Mouse (Mus musculus): ENCODE data around the gene Art3.
A peak's percentile ranks its signal among the peaks of the same experiment; 100 is the strongest.

The Art3 gene

DNA sequence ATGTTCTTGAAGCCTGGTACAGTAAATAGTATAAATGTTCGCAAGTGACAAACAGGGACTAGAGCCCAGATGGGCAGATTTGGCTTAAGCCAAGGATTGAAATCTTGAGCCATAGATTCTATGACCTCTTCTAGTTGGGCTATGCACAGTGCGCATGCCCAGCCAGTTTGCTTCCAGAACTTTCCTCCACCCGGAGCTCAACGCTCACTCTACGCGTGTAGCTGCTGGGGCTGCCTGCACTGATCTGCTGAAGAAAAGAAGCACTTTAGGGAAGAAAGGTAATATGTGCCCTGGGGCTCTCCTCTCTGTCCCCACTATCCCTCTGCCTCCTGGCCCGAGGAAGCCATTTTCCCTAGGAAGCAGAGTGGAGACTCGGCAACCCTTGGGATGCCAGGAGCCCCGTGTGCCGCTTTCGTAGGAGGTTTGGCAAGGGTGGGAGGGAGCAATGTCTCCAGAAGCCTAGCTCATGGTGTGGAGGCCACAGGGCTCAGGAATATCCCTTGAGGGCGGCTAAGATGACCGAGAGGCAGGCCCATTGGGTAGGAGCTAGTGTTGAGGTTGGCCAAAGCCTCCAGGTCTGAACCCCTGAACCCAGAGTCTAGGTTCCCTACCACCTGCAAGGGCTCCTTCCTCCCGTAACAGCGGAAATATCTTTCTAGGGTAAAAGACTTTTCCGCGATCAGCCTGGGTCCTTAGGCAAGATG, at the start of gene Art3:
Gene Art3 (plus strand): TSS at position 193 of the 704 bp plus-strand sequence.
- no peak for DNase-seq (ENCODE audit: low read depth, low spot score)

DNA sequence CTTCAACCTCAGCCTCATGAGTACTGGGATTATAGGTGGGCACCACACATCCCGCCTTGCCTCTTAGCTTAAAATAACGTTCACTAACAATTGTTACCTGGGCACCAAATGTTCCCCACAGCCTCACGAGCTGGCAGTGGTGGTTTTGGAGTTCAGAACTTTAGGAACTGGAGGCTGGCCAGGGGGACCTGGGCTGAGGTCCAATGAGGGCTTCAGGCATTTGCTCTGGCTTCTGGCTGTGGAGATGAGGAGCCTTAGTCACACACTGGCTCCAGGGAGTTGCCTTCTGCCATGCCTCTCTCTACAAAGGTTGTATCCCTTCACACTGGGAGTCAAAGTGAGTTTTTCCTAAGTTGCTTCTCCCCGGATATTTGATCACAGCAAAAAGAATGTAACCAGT, 49.1 kb upstream of the Art3 start:
- DNase-seq (ENCODE audit: low read depth, low spot score), result no peak

DNA sequence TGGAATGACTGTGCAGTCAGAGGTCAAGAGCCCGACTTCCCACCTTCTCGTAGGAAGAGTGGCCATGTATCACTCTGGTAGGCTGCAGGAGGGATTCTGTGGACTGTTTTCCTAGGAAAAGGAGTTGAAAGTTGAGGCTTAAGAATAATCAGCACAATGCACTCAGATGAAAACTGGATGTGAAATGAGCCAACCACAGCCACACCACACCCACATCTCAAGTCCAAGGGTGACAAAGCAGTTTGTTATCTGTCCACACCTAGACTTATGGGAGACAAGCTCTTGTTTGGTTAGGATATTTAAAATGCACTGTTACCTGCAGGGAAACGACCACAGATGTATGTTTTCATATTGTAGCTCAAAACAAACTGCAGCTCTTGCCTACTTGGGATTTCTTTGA, 48.5 kb upstream of the Art3 start:
- DNase-seq (ENCODE audit: low read depth, low spot score), result no peak

DNA sequence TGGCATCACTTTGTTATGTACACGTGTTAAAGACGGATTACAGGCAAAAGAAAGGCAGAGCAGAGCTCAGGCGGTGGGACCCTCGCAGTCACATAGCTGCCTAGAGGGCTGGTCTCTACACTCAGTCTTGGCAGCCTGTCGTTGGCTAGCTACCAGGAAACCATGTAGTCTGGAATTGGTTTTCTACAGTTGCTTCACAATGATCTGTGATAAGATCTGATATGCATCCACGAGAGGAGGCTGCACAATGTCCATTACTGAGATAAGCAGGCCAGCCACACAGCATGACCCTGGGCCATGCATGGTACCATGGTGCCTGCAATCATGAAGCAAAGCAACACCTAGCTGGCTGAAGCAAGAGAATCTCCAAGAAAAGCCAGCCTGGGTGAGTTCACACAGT, 43.8 kb upstream of the Art3 start:
- DNase-seq (ENCODE audit: low read depth, low spot score), result no peak

DNA sequence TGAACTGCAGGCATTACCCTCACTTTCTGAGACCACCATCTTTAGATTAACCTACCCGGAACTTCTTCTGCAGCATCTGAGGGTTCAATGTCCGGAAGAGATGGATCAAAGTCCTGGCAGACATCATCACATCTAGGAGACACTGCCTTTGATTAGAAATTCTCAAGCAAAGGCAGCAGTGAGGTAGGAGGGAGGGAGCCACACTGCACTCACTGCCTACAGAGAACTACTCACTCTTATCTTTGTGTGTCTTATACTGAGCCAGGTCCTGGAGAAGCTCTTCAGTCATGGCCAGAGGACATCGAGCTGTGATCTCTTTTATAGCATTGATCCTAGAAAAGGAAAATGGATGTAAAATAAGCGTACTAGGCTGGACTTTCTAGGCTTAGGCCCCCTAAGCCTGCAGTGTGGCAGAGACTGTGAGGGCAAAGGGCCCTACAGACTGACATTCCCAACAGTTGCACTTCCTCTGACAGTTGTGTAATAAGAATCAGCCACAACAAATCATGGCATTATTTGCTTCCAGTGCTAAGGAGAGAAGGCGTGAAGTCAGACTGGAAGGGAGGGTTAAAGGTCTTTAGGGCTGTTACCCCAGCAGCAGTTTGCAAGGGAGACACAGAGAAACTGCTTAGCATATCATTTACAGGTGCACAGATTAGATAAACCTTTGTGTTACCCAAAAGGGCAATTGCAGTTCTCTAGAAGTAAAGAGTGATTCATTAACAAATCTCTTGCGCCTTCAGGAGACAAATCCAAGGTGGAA, 39.8 kb upstream of the Art3 start:
- DNase-seq (ENCODE audit: low read depth, low spot score), result no peak

DNA sequence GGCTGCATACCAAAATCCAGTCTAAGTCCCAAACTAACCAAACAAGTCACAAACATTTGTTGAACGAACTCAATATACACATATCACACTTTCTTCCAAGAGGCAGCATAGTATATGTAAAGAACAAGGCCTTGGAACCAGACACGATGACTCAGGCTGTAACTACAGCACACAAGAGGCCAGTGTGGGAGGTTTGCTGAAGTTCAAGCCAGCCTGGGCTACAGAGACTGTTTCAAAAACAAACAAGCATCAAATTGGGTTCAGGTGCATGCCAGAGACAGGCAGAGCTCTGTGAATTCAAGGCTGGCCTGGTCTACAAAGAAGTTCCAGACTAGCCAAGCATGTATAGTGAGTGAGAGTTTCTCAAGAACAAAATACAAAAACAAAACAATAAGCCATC, 37.1 kb upstream of the Art3 start:
- DNase-seq (ENCODE audit: low read depth, low spot score), result no peak

DNA sequence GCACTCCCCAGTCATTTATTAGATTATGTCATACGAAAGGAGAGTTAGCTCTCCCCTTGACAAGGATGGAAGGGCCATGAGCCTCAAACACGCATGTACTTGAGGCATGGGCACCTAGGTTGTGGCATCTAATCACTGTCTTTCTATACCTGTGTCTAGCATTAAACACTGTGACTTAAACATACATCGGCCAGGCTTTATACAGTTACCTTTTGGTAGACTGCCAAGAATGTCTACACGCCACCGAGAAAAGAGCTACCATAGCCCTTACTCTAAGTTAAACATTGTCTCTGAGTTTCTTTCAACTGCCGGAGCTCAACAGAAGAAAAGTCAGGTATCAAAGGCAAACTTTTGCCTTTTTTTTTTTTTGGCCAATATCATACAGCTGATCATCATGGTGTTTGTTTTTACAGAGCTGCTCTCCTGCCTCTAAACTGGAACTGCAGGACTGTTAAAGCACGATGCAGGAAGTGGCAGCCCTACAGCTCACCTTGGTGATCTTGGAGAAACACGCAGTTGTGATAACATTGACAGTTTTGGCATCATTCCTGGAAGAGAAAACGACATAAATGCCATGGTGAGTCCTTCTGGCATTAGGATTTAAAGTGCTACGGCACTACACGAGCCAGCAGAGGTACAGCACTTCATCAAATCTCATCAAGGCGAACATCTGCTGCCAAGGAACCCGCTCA, 29.3 kb upstream of the Art3 start:
- no peak for DNase-seq (ENCODE audit: low read depth, low spot score)

DNA sequence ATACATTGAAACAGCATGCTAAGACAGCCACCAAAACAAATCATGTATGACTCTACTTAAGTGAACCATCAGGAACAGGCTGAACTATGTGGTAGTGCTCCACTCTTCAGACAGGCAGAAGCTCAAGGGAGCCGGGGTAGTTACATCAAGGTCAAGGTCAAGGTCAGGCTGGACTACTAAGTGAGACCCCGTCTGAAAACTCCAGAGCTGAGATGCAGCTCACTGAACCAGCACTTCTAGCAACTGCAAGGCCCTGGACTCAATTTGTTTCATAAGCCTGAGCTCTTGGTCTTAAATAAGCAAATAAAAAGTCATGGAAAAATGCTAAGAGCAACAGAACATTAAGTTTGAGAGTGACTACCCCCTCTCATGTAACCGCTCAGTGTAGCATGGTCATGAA, 27.3 kb upstream of the Art3 start:
- no peak for DNase-seq (ENCODE audit: low read depth, low spot score)

DNA sequence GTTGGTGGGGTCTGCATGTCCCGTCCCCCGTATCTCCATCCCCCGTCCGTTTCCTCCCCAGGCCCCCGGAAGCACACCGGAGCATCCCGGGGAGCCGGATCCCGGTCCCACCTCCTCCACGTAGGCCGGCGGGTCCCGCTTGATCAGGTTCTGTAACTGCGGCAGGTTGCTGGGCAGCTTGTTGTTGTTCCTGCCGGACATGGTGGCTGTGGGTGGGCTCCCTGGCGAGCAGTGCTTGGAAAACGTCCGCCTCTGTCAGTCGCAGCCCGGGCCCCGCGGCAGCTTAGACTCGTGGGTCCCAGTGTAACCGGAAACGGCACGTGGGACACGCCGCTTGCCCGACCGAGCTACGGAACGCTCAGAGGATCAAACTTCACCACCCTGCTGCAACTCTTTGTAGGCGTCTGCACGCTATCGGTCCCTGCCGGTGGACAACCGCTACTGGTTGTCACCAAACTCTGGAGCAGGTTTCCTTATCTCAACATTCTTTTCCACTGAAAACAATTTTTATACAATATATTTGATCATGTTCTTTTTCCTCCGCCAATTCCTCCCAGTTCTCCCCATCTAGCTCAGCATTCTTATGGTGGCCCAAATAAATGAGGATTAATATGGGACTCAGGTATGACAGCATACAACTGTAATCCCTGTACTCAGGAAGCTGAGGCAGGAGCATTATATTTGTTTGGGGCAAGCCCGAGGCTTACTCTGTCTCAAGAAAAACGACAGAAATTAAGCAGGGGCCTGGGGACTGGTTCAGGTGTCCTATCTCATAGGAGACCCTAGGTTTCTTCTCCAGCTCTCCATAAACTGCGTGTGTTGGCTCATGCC, 21.7 kb upstream of the Art3 start, which contains the start of gene Sdad1:
Gene Sdad1 (minus strand): TSS at position 799 of the 831 bp plus-strand sequence.
- peak; percentile 96 for DNase-seq (ENCODE audit: low read depth, low spot score)

DNA sequence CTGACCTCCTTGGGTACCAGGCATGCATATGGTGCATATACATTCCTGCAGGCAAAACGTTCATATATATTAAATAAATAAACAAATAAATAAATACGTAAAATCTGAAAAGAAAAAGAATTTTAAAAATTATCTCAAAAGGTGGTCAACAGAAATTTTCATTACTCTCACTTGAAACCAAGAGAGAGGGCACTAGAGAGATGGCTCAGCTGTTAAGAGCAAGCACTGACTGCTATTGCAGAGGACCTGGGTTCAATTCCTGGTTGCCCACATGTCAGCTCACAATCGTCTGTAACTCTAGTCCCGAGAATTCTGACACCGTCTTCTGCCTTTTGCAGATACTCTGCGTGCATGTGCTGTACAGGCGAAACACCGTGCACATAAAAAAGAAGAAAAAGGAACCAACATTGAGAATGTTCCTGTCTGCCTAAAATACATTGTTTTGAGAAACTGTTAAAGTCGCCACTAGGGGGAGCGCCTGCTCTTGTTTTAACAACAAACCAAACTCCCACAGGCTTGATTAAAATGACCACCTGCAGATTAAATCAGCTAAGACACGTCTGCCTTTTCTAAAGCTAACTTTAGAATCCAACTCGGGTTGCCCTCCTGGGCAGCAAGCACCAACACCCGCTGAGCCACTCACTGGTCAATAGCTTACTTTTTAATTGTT, 19.4 kb upstream of the Art3 start:
- peak; percentile 91 for DNase-seq (ENCODE audit: low read depth, low spot score)

DNA sequence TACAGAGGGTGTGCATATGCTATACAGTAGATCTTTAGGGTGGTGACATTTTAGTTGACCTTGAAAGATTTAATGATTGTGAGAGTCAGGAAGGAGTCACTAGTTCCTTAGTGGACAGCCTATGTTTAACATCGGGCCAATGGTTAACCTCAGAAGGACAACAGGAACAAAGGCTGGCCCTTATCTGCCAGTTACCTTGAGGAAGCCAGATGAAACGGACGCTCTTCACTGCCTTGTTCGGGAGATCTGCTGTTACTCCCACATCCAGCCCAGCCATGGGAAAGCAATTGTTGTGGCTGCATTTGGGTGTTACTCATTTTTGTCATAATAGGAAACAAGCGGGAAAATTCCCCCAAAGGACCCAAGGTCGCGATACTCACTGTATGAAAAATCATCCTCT, 17.9 kb upstream of the Art3 start:
- DNase-seq (ENCODE audit: low read depth, low spot score), result no peak

DNA sequence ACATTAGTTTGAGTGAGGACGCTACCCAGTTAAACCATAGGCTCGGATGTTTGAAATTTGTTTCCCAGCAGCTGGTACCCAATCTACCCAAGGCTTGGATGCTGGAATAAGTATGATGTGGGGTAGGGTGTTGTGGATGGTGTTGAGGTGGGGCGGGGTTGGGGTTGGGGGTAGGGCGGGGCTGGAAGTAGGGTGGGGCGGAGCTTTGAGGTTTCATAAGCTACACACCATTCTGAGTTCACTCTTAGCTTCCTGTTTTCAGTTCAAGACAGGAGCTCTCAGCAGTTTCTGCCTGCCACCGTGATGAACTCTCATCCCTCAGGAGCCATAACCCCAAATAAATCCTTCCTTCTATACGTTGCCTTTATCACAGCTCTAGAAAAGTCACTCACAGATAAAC, 13.5 kb upstream of the Art3 start:
- no peak for DNase-seq (ENCODE audit: low read depth, low spot score)

DNA sequence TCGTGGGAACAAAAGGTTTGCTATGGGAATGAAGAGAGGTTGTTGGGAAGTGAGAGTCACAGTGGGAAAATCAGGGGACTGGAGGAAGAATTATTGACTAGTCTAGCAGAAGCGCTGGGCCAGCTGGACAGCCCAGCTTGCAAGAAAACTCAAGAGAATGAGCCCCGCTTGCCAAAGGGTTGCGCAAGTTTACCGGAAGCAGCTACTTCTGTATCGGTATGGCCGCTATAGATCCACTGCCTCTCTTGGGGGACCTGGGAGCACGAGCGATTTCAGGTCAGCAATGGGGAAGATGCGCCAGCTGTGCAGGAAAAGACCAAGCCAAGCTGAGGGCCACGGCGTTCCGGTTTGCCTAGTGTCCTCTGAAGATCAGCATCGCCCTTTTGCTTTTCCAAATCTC, 13.0 kb upstream of the Art3 start:
- no peak for DNase-seq (ENCODE audit: low read depth, low spot score)

DNA sequence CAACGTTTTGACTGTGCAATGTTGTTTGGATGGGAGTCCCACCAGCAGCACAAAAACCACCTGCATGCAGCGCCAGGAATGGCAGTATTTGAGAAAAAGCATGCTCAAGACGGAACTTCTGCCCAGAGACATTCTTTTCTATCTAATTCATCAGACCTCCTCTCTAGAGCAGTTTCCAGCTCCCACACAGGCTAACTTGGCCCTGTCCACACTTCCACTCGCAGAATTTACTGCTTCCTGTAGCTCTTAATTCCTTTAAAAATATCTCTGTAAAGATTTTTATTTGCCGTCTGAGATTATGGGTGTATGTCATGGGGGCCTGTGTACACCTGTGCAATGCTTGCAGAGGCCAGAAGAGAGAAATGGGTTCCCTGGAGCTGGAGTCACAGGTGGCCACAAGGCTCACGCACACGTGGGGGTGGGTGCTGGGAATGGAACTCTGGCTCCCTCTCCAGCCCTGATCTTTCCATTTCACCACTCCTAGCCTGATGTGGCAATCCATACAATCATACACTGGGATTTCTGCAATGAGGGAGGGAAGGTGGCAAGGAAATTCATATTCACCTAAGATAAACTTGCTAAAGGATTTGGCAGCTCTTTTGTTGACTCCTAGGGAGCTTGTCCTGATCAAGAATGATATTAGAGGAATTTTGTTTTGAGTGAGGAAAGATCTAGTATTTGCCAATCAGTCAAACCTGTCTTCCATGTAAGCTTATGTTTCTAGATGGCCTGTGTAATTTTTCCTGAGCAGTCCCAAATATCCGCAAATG, 9.8 kb upstream of the Art3 start:
- no peak for DNase-seq (ENCODE audit: low read depth, low spot score)

DNA sequence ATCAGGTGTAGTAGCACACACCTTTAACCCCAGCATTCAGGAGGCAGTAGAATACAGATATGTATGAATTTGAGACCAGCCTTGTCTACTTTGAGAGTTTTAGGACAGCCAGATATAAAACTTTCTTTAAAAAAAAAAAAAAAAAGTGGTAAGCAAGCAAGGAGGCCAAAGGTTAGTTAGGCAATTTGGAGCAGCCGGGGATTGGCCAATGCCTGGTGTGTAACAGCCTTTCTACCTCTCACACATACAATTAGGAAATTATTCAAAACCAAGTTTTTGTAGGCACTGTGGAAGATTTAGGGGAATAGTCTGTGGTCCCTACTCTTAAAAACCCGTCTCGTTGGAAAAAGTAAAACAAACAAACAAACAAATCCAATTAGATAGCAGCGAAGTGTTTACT, 9.0 kb upstream of the Art3 start:
- no peak for DNase-seq (ENCODE audit: low read depth, low spot score)

DNA sequence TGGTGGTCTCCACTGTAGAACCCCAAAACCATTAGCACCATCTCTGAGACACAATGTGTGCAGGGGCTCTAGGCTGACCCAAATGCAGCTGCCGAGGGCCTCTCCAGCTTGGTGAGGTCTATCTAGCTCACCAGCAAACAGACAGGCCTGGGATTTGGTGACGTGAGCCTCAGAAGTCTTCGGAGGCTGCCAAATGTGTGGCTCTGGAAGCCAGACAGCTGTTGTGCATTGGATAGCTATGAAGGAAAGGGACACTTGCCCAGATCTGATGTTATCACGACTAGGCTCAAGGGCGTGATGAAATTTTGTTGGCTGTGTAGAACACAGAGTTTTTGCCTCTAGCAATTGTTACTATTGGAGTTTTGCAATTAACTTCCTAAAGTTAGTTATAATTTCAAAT, 8.4 kb upstream of the Art3 start:
- no peak for DNase-seq (ENCODE audit: low read depth, low spot score)

DNA sequence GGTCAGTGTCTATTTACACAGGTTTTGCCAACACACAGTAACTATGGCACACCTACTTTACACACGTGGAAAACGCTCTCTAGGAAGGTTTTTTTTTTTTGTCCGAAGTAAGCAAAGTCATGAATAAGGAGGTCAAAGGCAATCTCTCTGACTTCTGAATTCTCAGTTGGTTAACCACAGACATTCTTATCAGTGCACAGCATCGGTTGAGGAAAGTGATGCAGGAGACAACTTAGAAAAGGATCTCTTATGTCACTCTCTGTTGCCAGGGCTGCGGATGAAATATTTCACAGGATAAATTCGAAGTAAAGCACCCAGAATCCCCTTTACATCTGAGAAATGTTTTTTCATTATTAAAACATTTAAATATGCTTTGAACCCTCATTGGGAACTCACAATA, 4.3 kb upstream of the Art3 start:
- DNase-seq (ENCODE audit: low read depth, low spot score), result peak; percentile 32

DNA sequence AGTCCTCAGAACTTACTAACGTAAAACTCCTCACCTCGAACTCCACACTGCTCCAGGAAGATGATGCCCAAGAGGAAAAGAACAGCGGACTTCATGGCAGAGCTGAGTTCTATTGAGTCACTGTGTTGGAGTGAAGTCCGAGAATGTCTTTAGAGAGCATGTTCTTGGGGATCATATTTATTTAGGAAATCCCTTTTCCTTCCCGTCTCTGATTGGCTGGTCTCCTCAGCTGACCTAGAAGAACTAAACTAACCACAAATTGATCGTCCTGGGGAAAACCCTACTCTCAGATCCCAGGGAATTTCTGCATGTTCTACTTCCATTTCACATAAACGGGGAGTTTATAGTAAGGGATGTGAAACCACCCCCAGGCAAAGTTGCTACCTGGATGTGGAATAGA, 3.7 kb upstream of the Art3 start, which contains the start of gene Cxcl9:
Gene Cxcl9 (minus strand): TSS at position 151 of the 400 bp plus-strand sequence.
- no peak for DNase-seq (ENCODE audit: low read depth, low spot score)

DNA sequence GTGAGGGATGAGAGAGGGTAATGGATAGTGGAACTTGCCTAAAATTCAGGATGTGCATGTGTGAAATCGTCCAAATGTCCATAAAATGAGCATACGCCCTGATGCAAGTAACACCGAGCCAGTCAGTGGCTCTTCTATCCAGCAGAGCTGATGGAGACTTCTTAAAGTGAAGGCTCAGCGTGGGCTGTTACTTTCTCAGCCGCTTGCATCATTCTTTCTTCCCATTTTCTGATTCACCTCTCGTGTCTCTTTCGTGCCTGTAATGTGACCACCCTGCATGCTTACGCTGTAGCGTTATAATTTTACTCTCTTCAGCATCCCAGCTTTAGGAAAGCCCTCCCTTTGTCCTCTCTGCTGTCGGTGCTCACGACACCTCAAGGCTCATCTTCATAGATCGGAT, 505 bp upstream of the Art3 start:
- no peak for DNase-seq (ENCODE audit: low read depth, low spot score)

DNA sequence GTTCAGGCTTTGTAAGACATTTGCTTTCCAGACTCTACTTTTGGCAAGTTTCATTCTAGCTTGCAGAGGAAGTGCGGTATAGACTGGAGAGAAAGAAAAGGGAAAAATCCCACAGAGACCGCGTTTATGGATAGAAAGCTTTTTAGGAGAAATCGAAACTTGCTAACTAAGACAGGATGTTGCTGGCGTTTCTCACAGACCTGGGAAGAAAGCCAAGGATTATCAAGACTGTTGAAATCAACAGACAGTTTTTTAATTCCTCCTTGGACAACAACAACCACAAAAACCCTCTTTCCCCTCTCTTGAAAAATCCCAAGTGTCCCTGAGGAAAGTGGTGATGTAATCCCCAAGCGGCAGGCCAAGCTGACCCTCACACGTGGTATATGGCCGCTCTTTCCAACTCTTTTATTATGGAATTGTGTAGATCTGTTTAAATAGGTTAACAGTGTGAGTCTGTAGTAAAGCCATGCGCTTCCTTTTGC, 773 bp downstream of the Art3 start:
- no peak for DNase-seq (ENCODE audit: low read depth, low spot score)

Measured in CD4-positive, CD25-positive, alpha-beta regulatory T cell, adult 2 months (primary cell).